Mouse (Mus musculus): ENCODE data around the gene Csrnp3. TPM values are rescaled to one million over a fixed set of nuclear protein-coding genes. Genes with fewer than 3 reads are reported as not detected.

Gene Csrnp3
- polyA plus RNA-seq, 1 experiment from 2014 or later, result 3.1 TPM

GRCm38 (mm10) chr2:65931313-65931712 lies 85.7 kb downstream of the Csrnp3 start:
- 68% methylated on average over 7 of the region's 7 CpGs for WGBS
- no peaks in the 10 kb centered on the region for H3K4me1 ChIP-seq (ENCODE audit: control insufficient read depth, insufficient read depth, low read length)
- peak overlapping the region; percentile 54; the same call in 1 of the 2 replicates for H3K9ac ChIP-seq (ENCODE audit: low read depth, low read length)
- no peak overlapping the region for H3K27ac ChIP-seq (ENCODE audit: low read depth, low read length)
- peak overlapping the region; percentile 44 for H3K4me3 ChIP-seq (ENCODE audit: low read length)
- no peaks in the 10 kb centered on the region for H3K36me3 ChIP-seq (ENCODE audit: control insufficient read depth, insufficient read depth, low read length)
- no peak for ATAC-seq (ENCODE audit: low FRiP score, low TSS enrichment)
- peak overlapping the region; percentile 68 for H3K4me2 ChIP-seq (replicated peaks; ENCODE audit: low read depth, low read length)
- no peaks in the 10 kb centered on the region for H3K27me3 ChIP-seq (ENCODE audit: control insufficient read depth, insufficient read depth, low read length)
- H3K9me3 ChIP-seq (ENCODE audit: control insufficient read depth, low read length), result no peaks in the 10 kb centered on the region

- under 1% methylated on average over 11 of the region's 11 CpGs for WGBS
- no peaks in the 10 kb centered on the region for H3K36me3 ChIP-seq (ENCODE audit: control insufficient read depth, insufficient read depth, low read length)
- no peak overlapping the region for H3K27ac ChIP-seq (ENCODE audit: low read depth, low read length)
- H3K4me1 ChIP-seq (ENCODE audit: control insufficient read depth, insufficient read depth, low read length), result no peaks in the 10 kb centered on the region
- H3K4me3 ChIP-seq (ENCODE audit: low read length), result peak overlapping the region; percentile 44
- ATAC-seq (ENCODE audit: low FRiP score, low TSS enrichment), result peak; percentile 91
- peak overlapping the region; percentile 54; the same call in 1 of the 2 replicates for H3K9ac ChIP-seq (ENCODE audit: low read depth, low read length)
- H3K9me3 ChIP-seq (ENCODE audit: control insufficient read depth, low read length), result no peaks in the 10 kb centered on the region
- H3K27me3 ChIP-seq (ENCODE audit: control insufficient read depth, insufficient read depth, low read length), result no peaks in the 10 kb centered on the region
- peak overlapping the region; percentile 68 for H3K4me2 ChIP-seq (replicated peaks; ENCODE audit: low read depth, low read length)
Observed at GRCm38 (mm10) chr2:65931841-65932311, 86.3 kb downstream of the Csrnp3 start.

- Histone ChIP-seq H3K9ac (ENCODE audit: low read depth, low read length) (no peak overlapping the region), H3K27ac (ENCODE audit: low read depth, low read length) (no peak overlapping the region), H3K9me3 (ENCODE audit: control insufficient read depth, low read length) (no peaks in the 10 kb centered on the region), H3K27me3 (ENCODE audit: control insufficient read depth, insufficient read depth, low read length) (no peaks in the 10 kb centered on the region), H3K4me1 (ENCODE audit: control insufficient read depth, insufficient read depth, low read length) (no peaks in the 10 kb centered on the region), H3K4me3 (ENCODE audit: low read length) (no peak overlapping the region), H3K36me3 (ENCODE audit: control insufficient read depth, insufficient read depth, low read length) (no peaks in the 10 kb centered on the region), H3K4me2 (replicated peaks; ENCODE audit: low read depth, low read length) (no peak overlapping the region)
- no peak for ATAC-seq (ENCODE audit: low FRiP score, low TSS enrichment)
- 42% methylated on average over 2 of the region's 2 CpGs for WGBS
Observed at GRCm38 (mm10) chr2:65934099-65934498, 88.5 kb downstream of the Csrnp3 start.

GRCm38 (mm10) chr2:65938900-65939299 lies 93.3 kb downstream of the Csrnp3 start:
- Histone ChIP-seq H3K4me1 (ENCODE audit: control insufficient read depth, insufficient read depth, low read length) (no peaks in the 10 kb centered on the region), H3K4me3 (ENCODE audit: low read length) (no peak overlapping the region), H3K4me2 (replicated peaks; ENCODE audit: low read depth, low read length) (no peak overlapping the region), H3K9ac (ENCODE audit: low read depth, low read length) (no peak overlapping the region), H3K27me3 (ENCODE audit: control insufficient read depth, insufficient read depth, low read length) (no peaks in the 10 kb centered on the region), H3K27ac (ENCODE audit: low read depth, low read length) (no peak overlapping the region), H3K9me3 (ENCODE audit: control insufficient read depth, low read length) (no peaks in the 10 kb centered on the region), H3K36me3 (ENCODE audit: control insufficient read depth, insufficient read depth, low read length) (no peaks in the 10 kb centered on the region)
- ATAC-seq (ENCODE audit: low FRiP score, low TSS enrichment), result no peak
- WGBS, result 33% methylated on average over 3 of the region's 3 CpGs

GRCm38 (mm10) chr2:65940351-65940750 lies 94.8 kb downstream of the Csrnp3 start:
- Histone ChIP-seq H3K4me3 (ENCODE audit: low read length) (no peak overlapping the region), H3K36me3 (ENCODE audit: control insufficient read depth, insufficient read depth, low read length) (no peaks in the 10 kb centered on the region), H3K9ac (ENCODE audit: low read depth, low read length) (no peak overlapping the region), H3K9me3 (ENCODE audit: control insufficient read depth, low read length) (no peaks in the 10 kb centered on the region), H3K27me3 (ENCODE audit: control insufficient read depth, insufficient read depth, low read length) (no peaks in the 10 kb centered on the region), H3K4me1 (ENCODE audit: control insufficient read depth, insufficient read depth, low read length) (no peaks in the 10 kb centered on the region), H3K4me2 (replicated peaks; ENCODE audit: low read depth, low read length) (no peak overlapping the region), H3K27ac (ENCODE audit: low read depth, low read length) (no peak overlapping the region)
- no peak for ATAC-seq (ENCODE audit: low FRiP score, low TSS enrichment)
- 71% methylated on average over 5 of the region's 5 CpGs for WGBS

- H3K4me1 ChIP-seq (ENCODE audit: control insufficient read depth, insufficient read depth, low read length), result no peaks in the 10 kb centered on the region
- ATAC-seq (ENCODE audit: low FRiP score, low TSS enrichment), result no peak
- H3K9me3 ChIP-seq (ENCODE audit: control insufficient read depth, low read length), result no peaks in the 10 kb centered on the region
- no peaks in the 10 kb centered on the region for H3K27me3 ChIP-seq (ENCODE audit: control insufficient read depth, insufficient read depth, low read length)
- H3K36me3 ChIP-seq (ENCODE audit: control insufficient read depth, insufficient read depth, low read length), result no peaks in the 10 kb centered on the region
- H3K4me3 ChIP-seq (ENCODE audit: low read length), result no peak overlapping the region
- no peak overlapping the region for H3K9ac ChIP-seq (ENCODE audit: low read depth, low read length)
- no peak overlapping the region for H3K27ac ChIP-seq (ENCODE audit: low read depth, low read length)
- no peak overlapping the region for H3K4me2 ChIP-seq (replicated peaks; ENCODE audit: low read depth, low read length)
- WGBS, result 81% methylated on average over 4 of the region's 4 CpGs
Observed at GRCm38 (mm10) chr2:65942346-65942745, 96.8 kb downstream of the Csrnp3 start.

GRCm38 (mm10) chr2:65948808-65949207 lies 103.2 kb downstream of the Csrnp3 start:
- Histone ChIP-seq H3K4me2 (replicated peaks; ENCODE audit: low read depth, low read length) (no peak overlapping the region), H3K9me3 (ENCODE audit: control insufficient read depth, low read length) (no peaks in the 10 kb centered on the region; the same call in 1 of the 2 replicates), H3K9ac (ENCODE audit: low read depth, low read length) (no peak overlapping the region), H3K27me3 (ENCODE audit: control insufficient read depth, insufficient read depth, low read length) (no peaks in the 10 kb centered on the region), H3K36me3 (ENCODE audit: control insufficient read depth, insufficient read depth, low read length) (no peaks in the 10 kb centered on the region), H3K4me1 (ENCODE audit: control insufficient read depth, insufficient read depth, low read length) (no peaks in the 10 kb centered on the region), H3K4me3 (ENCODE audit: low read length) (no peak overlapping the region), H3K27ac (ENCODE audit: low read depth, low read length) (no peak overlapping the region)
- WGBS, result 88% methylated on average over 16 of the region's 16 CpGs
- no peak for ATAC-seq (ENCODE audit: low FRiP score, low TSS enrichment)

- H3K27ac ChIP-seq (ENCODE audit: low read depth, low read length), result no peak overlapping the region
- H3K9ac ChIP-seq (ENCODE audit: low read depth, low read length), result no peak overlapping the region
- H3K4me1 ChIP-seq (ENCODE audit: control insufficient read depth, insufficient read depth, low read length), result no peaks in the 10 kb centered on the region
- 77% methylated on average over 17 of the region's 17 CpGs for WGBS
- H3K27me3 ChIP-seq (ENCODE audit: control insufficient read depth, insufficient read depth, low read length), result no peaks in the 10 kb centered on the region
- no peak for ATAC-seq (ENCODE audit: low FRiP score, low TSS enrichment)
- no peak overlapping the region for H3K4me3 ChIP-seq (ENCODE audit: low read length)
- no peaks in the 10 kb centered on the region for H3K9me3 ChIP-seq (ENCODE audit: control insufficient read depth, low read length)
- H3K36me3 ChIP-seq (ENCODE audit: control insufficient read depth, insufficient read depth, low read length), result no peaks in the 10 kb centered on the region
- no peak overlapping the region for H3K4me2 ChIP-seq (replicated peaks; ENCODE audit: low read depth, low read length)
Observed at GRCm38 (mm10) chr2:65953726-65954340, 108.3 kb downstream of the Csrnp3 start.

GRCm38 (mm10) chr2:65955804-65956203 lies 110.2 kb downstream of the Csrnp3 start:
- H3K4me3 ChIP-seq (ENCODE audit: low read length), result no peak overlapping the region
- H3K27me3 ChIP-seq (ENCODE audit: control insufficient read depth, insufficient read depth, low read length), result no peaks in the 10 kb centered on the region
- no peak overlapping the region for H3K9ac ChIP-seq (ENCODE audit: low read depth, low read length)
- H3K4me1 ChIP-seq (ENCODE audit: control insufficient read depth, insufficient read depth, low read length), result no peaks in the 10 kb centered on the region
- no peak for ATAC-seq (ENCODE audit: low FRiP score, low TSS enrichment)
- no peaks in the 10 kb centered on the region for H3K9me3 ChIP-seq (ENCODE audit: control insufficient read depth, low read length)
- WGBS, result 86% methylated on average over 1 of the region's 1 CpGs
- H3K36me3 ChIP-seq (ENCODE audit: control insufficient read depth, insufficient read depth, low read length), result no peaks in the 10 kb centered on the region
- H3K4me2 ChIP-seq (replicated peaks; ENCODE audit: low read depth, low read length), result no peak overlapping the region
- no peak overlapping the region for H3K27ac ChIP-seq (ENCODE audit: low read depth, low read length)

Measured in kidney, embryonic 14.5 days (tissue).